ENCODE assay signal across 21 mouse cellular contexts in the genomic region with DNA sequence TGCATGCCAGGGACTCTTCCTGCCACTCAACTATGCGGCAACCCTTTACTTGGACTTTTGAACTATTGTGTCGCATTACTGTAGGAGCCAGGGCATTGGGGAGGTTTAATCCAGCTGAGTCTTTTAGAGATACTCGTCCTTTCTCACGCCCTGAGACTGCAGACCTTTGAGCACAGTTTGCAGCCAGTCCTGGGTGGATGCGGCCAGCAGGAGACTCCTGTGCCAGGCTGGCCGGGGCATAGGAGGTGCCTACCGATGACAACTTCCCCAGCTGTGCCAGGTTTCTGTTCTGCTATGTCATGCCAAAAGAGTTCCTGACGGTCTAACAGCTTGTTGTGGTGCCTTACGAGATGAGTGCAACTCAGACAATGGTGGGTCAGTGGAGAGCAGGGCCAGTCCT. TPM values are rescaled to one million over a fixed set of nuclear protein-coding genes. Genes with fewer than 3 reads are reported as not detected.
A peak's percentile ranks its signal among the peaks of the same experiment; 100 is the strongest.
DNase-seq lines count a peak whose midpoint lies in the region; ATAC-seq and TF ChIP-seq lines count a peak whose summit lies in the region.
"Had no signal": no experiment of that assay in that cellular context is flagged by ENCODE, and none has a peak within 500 bp of the region (broad histone marks: within the 10 kb centered on the region; RNA-seq: fewer than 3 reads in every experiment).

No protein-coding gene starts in this region.

- WGBS in liver, adult 2 months = 22% methylated on average over 9 of the region's 9 CpGs
- 66% methylated on average over 9 of the region's 9 CpGs for WGBS in liver, embryonic 12.5 days (ENCODE audit: insufficient replicate concordance)
- 87% methylated on average over 9 of the region's 9 CpGs for WGBS in hindbrain, embryonic 11.5 days

- no peak overlapping the region for H3K4me2 ChIP-seq in liver, embryonic 12.5 days
- no peak overlapping the region for H3K4me2 ChIP-seq in hindbrain, embryonic 11.5 days (replicated peaks; ENCODE audit: low read depth, low read length)
- H3K4me2 ChIP-seq: embryonic facial prominence, embryonic 15.5 days; stomach, embryonic 15.5 days had no signal

- no peaks in the 10 kb centered on the region for H3K79me2 ChIP-seq in liver, adult 2 months (ENCODE audit: control insufficient read depth, insufficient read depth, low read length)

- H3K9me3 ChIP-seq in liver, embryonic 12.5 days (replicated peaks) = no peaks in the 10 kb centered on the region
- no peaks in the 10 kb centered on the region for H3K9me3 ChIP-seq in hindbrain, embryonic 11.5 days (ENCODE audit: control insufficient read depth, low read length)
- H3K9me3 ChIP-seq: embryonic facial prominence, embryonic 15.5 days; forebrain, embryonic 10.5 days; G1E; megakaryocyte, embryonic 14.5 days; stomach, embryonic 15.5 days had no signal

- TF ChIP-seq POLR2A in liver, adult 2 months (IDR thresholded peaks at IDR 0.05; ENCODE audit: extremely low read depth, insufficient read depth, low read length) = no peak

- ATAC-seq in liver, embryonic 12.5 days = no peak
- no peak for ATAC-seq in hindbrain, embryonic 11.5 days (ENCODE audit: low FRiP score)
- ATAC-seq: lung, postnatal 0 days; midbrain, embryonic 16.5 days had no signal

- H3K27me3 ChIP-seq in liver, adult 2 months (ENCODE audit: control insufficient read depth, insufficient read depth, low read length) = no peaks in the 10 kb centered on the region
- no peaks in the 10 kb centered on the region for H3K27me3 ChIP-seq in liver, embryonic 12.5 days (replicated peaks)
- H3K27me3 ChIP-seq in hindbrain, embryonic 11.5 days (ENCODE audit: control insufficient read depth, insufficient read depth, low read length) = no peaks in the 10 kb centered on the region
- H3K27me3 ChIP-seq: embryonic facial prominence, embryonic 15.5 days; megakaryocyte, embryonic 14.5 days; stomach, embryonic 15.5 days had no signal

- DNase-seq in heart, adult 8-10 months (ENCODE audit: low spot score) = peak; percentile 27
- DNase-seq in heart, postnatal 36 days = no peak
- DNase-seq in liver, adult 2 months (ENCODE audit: extremely low read depth, low read depth, low spot score) = peak; percentile 98
- peak; percentile 49 for DNase-seq in kidney, postnatal 14 days
- DNase-seq in hindbrain, embryonic 11.5 days (ENCODE audit: low spot score) = no peak
- no peak for DNase-seq in natural killer cell, adult 2 months (ENCODE audit: low spot score in 2 of 2)
- DNase-seq: cerebellum, postnatal 10 days; embryo, embryonic 11 days; gastrocnemius, postnatal 36 days; right cerebral cortex, adult 18-20 months; spleen, adult 18-20 months had no signal

- H3K4me3 ChIP-seq in liver, adult 2 months (ENCODE audit: insufficient read depth, low read depth, low read length) = no peak overlapping the region
- no peak overlapping the region for H3K4me3 ChIP-seq in liver, embryonic 12.5 days
- no peak overlapping the region for H3K4me3 ChIP-seq in hindbrain, embryonic 11.5 days (ENCODE audit: low read depth, low read length)
- H3K4me3 ChIP-seq: embryonic facial prominence, embryonic 15.5 days; forebrain, embryonic 10.5 days; left cerebral cortex, adult 2 months; megakaryocyte, embryonic 14.5 days; stomach, embryonic 15.5 days had no signal

- H3K4me1 ChIP-seq in liver, adult 2 months (ENCODE audit: control insufficient read depth, insufficient read depth, low read length) = peaks cover 6% of the 10 kb centered on the region
- H3K4me1 ChIP-seq in liver, embryonic 12.5 days = peaks cover 2% of the 10 kb centered on the region; the same call in 1 of the 2 replicates
- no peaks in the 10 kb centered on the region for H3K4me1 ChIP-seq in hindbrain, embryonic 11.5 days (replicated peaks; ENCODE audit: control insufficient read depth, insufficient read depth, low read length)
- H3K4me1 ChIP-seq: embryonic facial prominence, embryonic 15.5 days; forebrain, embryonic 10.5 days; megakaryocyte, embryonic 14.5 days; stomach, embryonic 15.5 days had no signal

- H3K9ac ChIP-seq in liver, adult 2 months (ENCODE audit: low read depth, low read length) = peak overlapping the region; percentile 9
- no peak overlapping the region for H3K9ac ChIP-seq in liver, embryonic 12.5 days
- no peak overlapping the region for H3K9ac ChIP-seq in hindbrain, embryonic 11.5 days (ENCODE audit: low read depth, low read length)
- H3K9ac ChIP-seq: embryonic facial prominence, embryonic 15.5 days; liver, embryonic 14.5 days; stomach, embryonic 15.5 days had no signal

- no peaks in the 10 kb centered on the region for H3K36me3 ChIP-seq in liver, adult 2 months (ENCODE audit: control insufficient read depth, insufficient read depth, low read length)
- no peaks in the 10 kb centered on the region for H3K36me3 ChIP-seq in liver, embryonic 12.5 days
- no peaks in the 10 kb centered on the region for H3K36me3 ChIP-seq in hindbrain, embryonic 11.5 days (ENCODE audit: control insufficient read depth, insufficient read depth, low read length)
- H3K36me3 ChIP-seq: embryonic facial prominence, embryonic 15.5 days; stomach, embryonic 15.5 days had no signal

- intact Hi-C loops in heart, postnatal 36 days (cut with DNase I) = no loop called here

- peak overlapping the region; percentile 77 for H3K27ac ChIP-seq in liver, adult 2 months (replicated peaks; ENCODE audit: insufficient read depth, low read depth, low read length)
- no peak overlapping the region for H3K27ac ChIP-seq in liver, embryonic 12.5 days
- H3K27ac ChIP-seq in hindbrain, embryonic 11.5 days (ENCODE audit: low read depth, low read length) = no peak overlapping the region
- H3K27ac ChIP-seq: embryonic facial prominence, embryonic 15.5 days; forebrain, embryonic 10.5 days; left cerebral cortex, adult 2 months; liver, embryonic 14.5 days; stomach, embryonic 15.5 days had no signal

- TF ChIP-seq CTCF in liver, adult 2 months (IDR thresholded peaks at IDR 0.05; ENCODE audit: low read depth, low read length) = peak; percentile 34

RNA-seq across cellular contexts. Expression of a gene that starts 34.8 kb away (rescaled TPM):
- total RNA-seq in heart, adult 8-10 months (2022) = 10 to 100 TPM; 10.6 to 14.1 (median 11.9) TPM
- total RNA-seq in heart, postnatal 36 days (2021) = 10 to 100 TPM; 12.8 to 14.4 TPM
- 8.7 and 8.9 TPM in 2 replicates for total RNA-seq in liver, adult 2 months (2014; rRNA removed)
- 9.9 and 11.0 TPM in 2 replicates for polyA plus RNA-seq in liver, adult 2 months (2012; rRNA removed)
- polyA plus RNA-seq in liver, embryonic 12.5 days (2016; fragmentation: Nextera tagmentation; extraction: Ambion mirVana) = 2.9 and 3.0 TPM in 2 replicates
- polyA plus RNA-seq in hindbrain, embryonic 11.5 days (2014; fragmentation: Nextera tagmentation; extraction: Ambion mirVana) = 8.4 and 8.8 TPM in 2 replicates

RNA-seq across cellular contexts. Expression of a gene that starts 35.7 kb away (rescaled TPM):
- total RNA-seq in heart, adult 8-10 months (2022) = 10 to 100 TPM; 43.6 to 51.5 (median 47.4) TPM
- total RNA-seq in heart, postnatal 36 days (2021) = 10 to 100 TPM; 41.4 to 48.9 TPM
- total RNA-seq in liver, adult 2 months (2014; rRNA removed) = 74.1 and 81.0 TPM in 2 replicates
- 40.5 and 48.3 TPM in 2 replicates for polyA plus RNA-seq in liver, adult 2 months (2012; rRNA removed)
- polyA plus RNA-seq in liver, embryonic 12.5 days (2016; fragmentation: Nextera tagmentation; extraction: Ambion mirVana) = 184 and 189 TPM in 2 replicates
- polyA plus RNA-seq in hindbrain, embryonic 11.5 days (2014; fragmentation: Nextera tagmentation; extraction: Ambion mirVana) = 114 and 134 TPM in 2 replicates

RNA-seq across cellular contexts. Expression of a gene that starts 42.0 kb away (rescaled TPM):
- 1 to 10 TPM in 1 of 4 experiments, under 1 TPM in 3; 0.38 to 1.8 (median 0.71) TPM for total RNA-seq in heart, adult 8-10 months (2022)
- 1 to 10 TPM in 1 of 2 experiments, under 1 TPM in 1; 0.83 to 1.6 TPM for total RNA-seq in heart, postnatal 36 days (2021)
- 83.6 and 86.4 TPM in 2 replicates for total RNA-seq in liver, adult 2 months (2014; rRNA removed)
- 41.9 and 54.7 TPM in 2 replicates for polyA plus RNA-seq in liver, adult 2 months (2012; rRNA removed)
- 5.2 and 6.0 TPM in 2 replicates for polyA plus RNA-seq in liver, embryonic 12.5 days (2016; fragmentation: Nextera tagmentation; extraction: Ambion mirVana)
- 21.5 TPM in 2 replicates for polyA plus RNA-seq in hindbrain, embryonic 11.5 days (2014; fragmentation: Nextera tagmentation; extraction: Ambion mirVana)

Comparison
In these comparisons a context has a peak if more than half of its experiments do, and no peak if none do; other contexts are left out.
1. DNase-seq: peak in heart, adult 8-10 months (single experiment), liver, adult 2 months (single experiment) and kidney, postnatal 14 days (single experiment); none in heart, postnatal 36 days (0 of 2), hindbrain, embryonic 11.5 days (single experiment) and natural killer cell, adult 2 months (0 of 2).
2. RNA of a gene that starts 42.0 kb away (total RNA-seq): 83.6 to 86.4 TPM in liver, adult 2 months; 0.83 to 1.6 TPM in heart, postnatal 36 days and 0.38 to 1.8 TPM in heart, adult 8-10 months; every median in the first group is over 10 times any median in the second.